Mouse (Mus musculus) limb, embryonic 13.5 days (tissue): ENCODE results near the gene Mecom. TPM values are rescaled to one million over a fixed set of nuclear protein-coding genes. Genes with fewer than 3 reads are reported as not detected.

Source experiments
- ATAC-seq: fragments of 200-750 bp; cut with Nextera tagmentation; 2 replicates; pipeline ENCODE4 v1.8.0; 2017; ENCODE audit warnings: low read depth, moderate number of reproducible peaks, moderate TSS enrichment; ENCODE audit not compliant: low FRiP score
- H3K27ac ChIP-seq: fragments of 300-500 bp; sonication (generic); 2 replicates; pipeline ENCODE4 v1.5.1; 2015; ENCODE audit warnings: inconsistent platforms, mild to moderate bottlenecking, moderate library complexity
- H3K27me3 ChIP-seq: fragments of 300-500 bp; sonication (generic); 2 replicates; pipeline ENCODE4 v1.6.1; 2015; ENCODE audit warnings: mild to moderate bottlenecking, inconsistent platforms
- H3K36me3 ChIP-seq: fragments of 300-500 bp; sonication (generic); 2 replicates; pipeline ENCODE4 v1.6.1; 2015; ENCODE audit warnings: inconsistent platforms, mild to moderate bottlenecking, moderate library complexity
- H3K4me1 ChIP-seq: fragments of 300-500 bp; sonication (generic); 2 replicates; pipeline ENCODE4 v1.6.1; 2015; ENCODE audit warnings: inconsistent platforms
- H3K4me2 ChIP-seq: fragments of 300-500 bp; sonication (generic); replicated peaks from 2 replicates; pipeline ENCODE4 v1.6.1; 2015; ENCODE audit warnings: inconsistent platforms, mild to moderate bottlenecking, moderate library complexity
- H3K4me3 ChIP-seq: fragments of 300-500 bp; sonication (generic); 2 replicates; pipeline ENCODE4 v1.5.1; 2015; ENCODE audit warnings: moderate library complexity, mild to moderate bottlenecking, inconsistent platforms
- H3K9ac ChIP-seq: fragments of 300-500 bp; sonication (generic); 2 replicates; pipeline ENCODE4 v1.6.1; 2015; ENCODE audit warnings: mild to moderate bottlenecking, inconsistent platforms
- H3K9me3 ChIP-seq: fragments of 300-500 bp; sonication (generic); 2 replicates; pipeline ENCODE4 v1.6.1; 2016; ENCODE audit warnings: inconsistent platforms
- WGBS: fragments of 180-500 bp; shearing (Covaris S2); methylation state at CpG from one replicate; pipeline ENCODE4 v1.1.7; 2015; 5-methylcytosine and 5-hydroxymethylcytosine counted together
- polyA plus RNA-seq: library from polyadenylated mRNA; unstranded; fragments of >200 nt; fragmentation: Nextera tagmentation; extraction: Ambion mirVana; gene quantifications from 2 replicates; pipeline ENCODE4 v1.2.1, GENCODE M21; 2015

Mecom gene
- polyA plus RNA-seq, 1 experiment from 2014 or later: 90.7 TPM

DNA sequence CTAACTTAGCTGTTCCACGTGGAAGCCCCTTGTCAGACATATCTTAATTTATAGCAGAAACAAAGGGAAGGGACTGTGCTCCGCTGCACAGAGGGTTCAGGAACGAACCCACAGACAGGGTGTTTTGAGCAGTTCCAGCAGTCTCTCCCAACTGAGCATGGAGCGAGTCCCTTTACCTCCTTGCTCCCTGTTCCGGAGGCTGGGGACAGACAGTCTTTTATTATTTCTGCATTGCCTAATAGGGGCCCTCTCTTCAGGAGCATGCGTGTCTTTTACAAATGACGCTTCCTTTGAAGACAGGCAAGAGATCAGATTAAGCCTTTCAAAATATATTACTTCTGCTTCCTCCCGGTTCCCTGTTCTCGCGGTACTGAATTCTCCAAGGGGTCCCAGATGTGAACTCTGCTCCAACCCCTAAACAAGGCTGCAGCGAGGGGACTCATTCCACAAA is 403.8 kb downstream of the Mecom start:
- H3K36me3 ChIP-seq: no peaks in the 10 kb centered on the region
- H3K27ac ChIP-seq: peak overlapping the region; percentile 44; the same call in 1 of the 2 replicates
- H3K9me3 ChIP-seq: no peaks in the 10 kb centered on the region
- no peak for ATAC-seq
- no peak overlapping the region for H3K9ac ChIP-seq
- H3K27me3 ChIP-seq: no peaks in the 10 kb centered on the region
- H3K4me3 ChIP-seq: no peak overlapping the region
- WGBS: 24% methylated on average over 11 of the region's 11 CpGs
- H3K4me1 ChIP-seq: peaks cover 34% of the 10 kb centered on the region
- peak overlapping the region; percentile 14; the same call in 1 of the 2 replicates for H3K4me2 ChIP-seq

DNA sequence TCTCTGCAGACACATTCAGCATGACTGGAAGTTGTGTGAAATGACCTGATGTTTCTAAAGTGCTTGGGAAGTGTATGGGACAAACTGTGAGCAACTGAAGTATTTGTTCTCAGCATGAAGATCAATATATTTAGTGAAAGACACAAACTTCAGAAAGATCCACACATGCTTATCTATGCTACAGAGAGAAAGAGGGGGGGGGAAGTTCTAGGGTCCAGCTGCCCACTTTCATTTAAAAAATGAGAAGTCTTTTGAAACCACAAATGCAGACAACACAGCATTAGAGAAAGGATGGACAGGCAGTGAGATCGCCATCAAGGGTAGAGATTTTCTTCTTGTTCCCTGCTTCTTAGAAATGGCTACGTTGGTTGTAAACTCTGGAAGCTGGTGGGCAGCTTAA is 404.4 kb downstream of the Mecom start:
- Histone ChIP-seq H3K27me3 (no peaks in the 10 kb centered on the region), H3K4me2 (peak overlapping the region; percentile 14; the same call in 1 of the 2 replicates), H3K4me3 (no peak overlapping the region), H3K4me1 (peaks cover 40% of the 10 kb centered on the region), H3K9me3 (no peaks in the 10 kb centered on the region), H3K36me3 (no peaks in the 10 kb centered on the region), H3K9ac (no peak overlapping the region), H3K27ac (no peak overlapping the region)
- no peak for ATAC-seq
- WGBS: 85% methylated on average over 2 of the region's 2 CpGs

DNA sequence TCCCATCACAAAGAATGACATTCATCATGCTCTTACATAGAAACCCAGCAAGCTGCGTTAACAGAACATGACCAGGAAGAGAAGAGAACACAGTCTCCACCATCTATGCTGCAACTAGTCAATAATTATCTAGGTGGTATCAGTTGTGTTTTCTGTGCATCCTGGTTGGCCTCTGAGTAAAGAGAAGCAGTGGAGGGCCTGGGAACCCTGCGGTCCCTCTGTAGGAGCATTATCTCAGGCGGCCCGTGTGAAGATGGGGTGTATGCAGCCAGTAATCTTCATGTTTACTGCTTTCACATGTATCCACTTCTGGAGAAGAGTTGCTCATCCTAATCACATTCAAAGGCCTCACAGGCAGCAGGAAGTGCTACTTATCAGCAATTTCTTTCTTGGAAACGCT is 407.5 kb downstream of the Mecom start:
- Histone ChIP-seq H3K27me3 (no peaks in the 10 kb centered on the region), H3K27ac (no peak overlapping the region)
- WGBS: 73% methylated on average over 5 of the region's 5 CpGs

DNA sequence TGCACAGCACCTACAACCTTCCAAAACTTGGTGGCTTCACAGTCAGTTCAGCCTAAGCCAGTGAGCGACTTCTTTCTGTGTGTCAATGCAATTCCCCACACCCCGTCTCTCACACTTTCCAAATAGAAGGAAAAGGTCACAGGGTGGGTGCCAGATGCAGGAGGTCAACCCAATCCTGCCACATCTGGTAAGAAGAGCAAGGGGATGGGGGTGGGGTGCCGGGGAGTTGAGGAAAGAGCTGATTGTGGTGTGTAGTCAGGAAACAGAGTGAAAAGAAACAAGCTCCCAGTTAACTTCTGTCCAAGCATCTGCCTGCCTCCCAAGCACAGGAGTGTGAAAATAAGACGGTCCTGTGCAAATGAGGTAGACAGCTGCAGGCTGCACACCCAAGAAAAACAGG is 408.1 kb downstream of the Mecom start:
- Histone ChIP-seq H3K36me3 (no peaks in the 10 kb centered on the region), H3K27ac (peak overlapping the region; percentile 79; the same call in 1 of the 2 replicates), H3K9ac (no peak overlapping the region), H3K4me2 (no peak overlapping the region), H3K4me1 (peaks cover 39% of the 10 kb centered on the region), H3K9me3 (no peaks in the 10 kb centered on the region), H3K4me3 (no peak overlapping the region), H3K27me3 (no peaks in the 10 kb centered on the region)
- WGBS: 33% methylated on average over 4 of the region's 4 CpGs
- no peak for ATAC-seq

More for the DNA sequence above, 407.5 kb downstream of the Mecom start:
- H3K36me3 ChIP-seq: no peaks in the 10 kb centered on the region
- ATAC-seq: no peak
- peaks cover 45% of the 10 kb centered on the region for H3K4me1 ChIP-seq
- no peak overlapping the region for H3K4me2 ChIP-seq
- H3K4me3 ChIP-seq: no peak overlapping the region
- no peak overlapping the region for H3K9ac ChIP-seq
- no peaks in the 10 kb centered on the region for H3K9me3 ChIP-seq

DNA sequence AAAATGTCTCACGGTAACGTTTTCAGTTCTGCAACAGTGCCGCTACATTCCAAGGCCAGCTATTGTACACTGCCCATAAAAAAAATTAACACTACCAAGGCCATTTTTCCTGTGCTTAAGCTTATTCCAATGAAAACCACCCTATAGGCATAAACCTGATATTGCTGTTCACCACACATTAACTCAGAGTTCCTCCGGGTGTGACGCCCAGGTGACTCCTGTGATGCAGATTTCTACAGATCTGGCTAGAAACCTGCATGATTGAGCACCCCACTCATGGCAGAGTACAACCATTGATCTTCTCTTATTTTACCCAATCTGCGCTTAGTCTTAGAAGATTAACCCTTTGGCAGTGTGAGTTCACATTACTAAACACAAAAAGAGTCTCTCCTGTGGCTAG is 409.2 kb downstream of the Mecom start:
- no peak overlapping the region for H3K4me3 ChIP-seq
- WGBS: 41% methylated on average over 6 of the region's 6 CpGs
- H3K4me2 ChIP-seq: 0 out of 2 replicates have a peak overlapping the region, but pooled peaks have one; percentile 5
- 0 out of 2 replicates have a peak, but pooled peaks have one; percentile 36 for ATAC-seq
- no peaks in the 10 kb centered on the region for H3K9me3 ChIP-seq
- peak overlapping the region; percentile 79 for H3K27ac ChIP-seq
- no peaks in the 10 kb centered on the region for H3K36me3 ChIP-seq
- H3K27me3 ChIP-seq: no peaks in the 10 kb centered on the region
- no peak overlapping the region for H3K9ac ChIP-seq
- H3K4me1 ChIP-seq: peaks cover 28% of the 10 kb centered on the region

DNA sequence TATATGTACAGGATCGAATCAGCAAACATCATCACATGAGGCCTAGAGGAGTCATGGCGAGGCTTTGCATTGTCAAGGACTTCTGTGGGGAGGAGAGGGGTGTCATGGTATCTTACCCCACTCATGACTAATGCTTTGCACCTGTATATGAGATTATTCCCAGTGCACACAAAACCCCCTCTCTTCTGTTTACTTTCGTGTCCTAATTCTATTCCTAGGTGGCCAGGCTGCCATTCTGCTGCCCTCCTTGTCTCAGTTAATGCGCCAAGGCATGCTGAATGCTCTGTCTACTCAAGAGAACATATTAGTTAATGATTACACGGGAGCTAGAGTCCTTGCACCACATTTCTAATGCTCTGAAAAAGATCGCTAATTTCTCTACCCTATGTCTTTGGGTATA is 412.0 kb downstream of the Mecom start:
- 89% methylated on average over 6 of the region's 6 CpGs for WGBS
- Histone ChIP-seq H3K4me2 (no peak overlapping the region), H3K4me1 (peaks cover 31% of the 10 kb centered on the region), H3K4me3 (no peak overlapping the region), H3K27ac (no peak overlapping the region), H3K27me3 (no peaks in the 10 kb centered on the region), H3K36me3 (no peaks in the 10 kb centered on the region), H3K9ac (no peak overlapping the region), H3K9me3 (no peaks in the 10 kb centered on the region)
- ATAC-seq: no peak

DNA sequence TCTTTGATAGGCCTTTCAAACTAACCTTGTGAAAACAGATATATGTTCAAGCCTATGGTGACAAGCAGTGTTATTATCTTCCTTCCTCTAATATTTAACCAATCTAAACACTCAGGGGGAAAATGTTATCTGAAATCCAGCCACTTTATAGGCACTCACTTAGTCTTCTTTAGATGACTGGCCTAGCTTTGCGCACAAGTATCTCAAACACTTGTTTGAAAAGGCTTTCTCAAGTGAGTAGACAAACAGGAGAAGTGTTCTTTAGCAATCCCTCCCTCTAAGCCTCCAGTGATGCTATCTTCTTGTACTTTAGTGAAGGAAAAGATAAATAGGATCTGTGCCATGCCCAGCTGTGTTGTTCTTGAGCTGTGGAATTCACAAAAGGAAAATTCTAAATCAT is 412.7 kb downstream of the Mecom start:
- no peaks in the 10 kb centered on the region for H3K9me3 ChIP-seq
- 91% methylated on average over 1 of the region's 1 CpGs for WGBS

DNA sequence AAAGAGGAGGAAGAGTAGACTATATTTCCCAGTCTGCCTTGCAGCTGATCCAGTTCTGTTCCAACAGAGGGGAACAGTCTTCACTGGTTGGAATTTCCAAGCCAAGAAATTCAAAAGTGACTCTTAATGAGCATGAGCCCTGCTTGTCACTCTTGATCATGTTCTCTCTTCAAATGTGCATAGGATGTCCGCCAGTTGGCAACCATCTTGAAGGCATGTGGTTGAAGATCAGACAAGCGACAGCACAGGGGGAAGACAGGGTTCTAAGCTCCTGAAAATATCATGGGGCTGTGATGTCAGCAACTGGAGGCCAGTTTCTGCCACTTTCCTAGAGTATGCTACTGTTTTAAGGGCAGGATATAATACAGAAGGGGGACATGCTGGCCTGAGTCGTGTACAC is 414.8 kb downstream of the Mecom start:
- 87% methylated on average over 3 of the region's 3 CpGs for WGBS
- peaks cover 15% of the 10 kb centered on the region for H3K4me1 ChIP-seq
- H3K36me3 ChIP-seq: no peaks in the 10 kb centered on the region
- no peak overlapping the region for H3K4me2 ChIP-seq
- H3K27ac ChIP-seq: no peak overlapping the region
- H3K4me3 ChIP-seq: no peak overlapping the region
- ATAC-seq: no peak
- H3K9ac ChIP-seq: no peak overlapping the region
- H3K9me3 ChIP-seq: no peaks in the 10 kb centered on the region
- no peaks in the 10 kb centered on the region for H3K27me3 ChIP-seq

More for the DNA sequence above, 412.7 kb downstream of the Mecom start:
- Histone ChIP-seq H3K36me3 (no peaks in the 10 kb centered on the region), H3K27me3 (no peaks in the 10 kb centered on the region), H3K4me3 (no peak overlapping the region), H3K4me1 (peaks cover 30% of the 10 kb centered on the region), H3K9ac (no peak overlapping the region), H3K27ac (no peak overlapping the region), H3K4me2 (no peak overlapping the region)
- ATAC-seq: no peak

DNA sequence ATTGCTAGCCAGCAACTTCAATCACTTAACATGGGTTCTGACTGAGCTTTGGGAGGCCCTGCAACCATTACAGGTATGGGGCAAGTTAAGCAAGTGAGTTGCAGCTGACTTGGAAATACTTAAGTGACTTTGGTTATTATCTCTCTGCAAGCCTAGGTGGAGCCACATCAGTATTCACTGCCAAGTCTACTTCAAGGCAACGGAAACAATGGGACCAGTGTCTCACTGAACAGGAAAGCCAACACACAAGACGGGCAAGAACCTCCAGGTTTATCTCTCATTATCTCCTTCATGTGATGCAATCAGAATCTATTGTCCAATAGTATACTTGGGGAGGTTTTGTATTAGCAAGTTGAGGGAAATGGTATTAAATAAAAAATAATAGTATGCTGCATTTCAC is 415.4 kb downstream of the Mecom start:
- Histone ChIP-seq H3K27ac (no peak overlapping the region), H3K9me3 (no peaks in the 10 kb centered on the region), H3K36me3 (no peaks in the 10 kb centered on the region), H3K27me3 (no peaks in the 10 kb centered on the region), H3K4me1 (peaks cover 14% of the 10 kb centered on the region), H3K4me3 (no peak overlapping the region), H3K9ac (no peak overlapping the region), H3K4me2 (no peak overlapping the region)
- no peak for ATAC-seq
- 88% methylated on average over 2 of the region's 2 CpGs for WGBS

DNA sequence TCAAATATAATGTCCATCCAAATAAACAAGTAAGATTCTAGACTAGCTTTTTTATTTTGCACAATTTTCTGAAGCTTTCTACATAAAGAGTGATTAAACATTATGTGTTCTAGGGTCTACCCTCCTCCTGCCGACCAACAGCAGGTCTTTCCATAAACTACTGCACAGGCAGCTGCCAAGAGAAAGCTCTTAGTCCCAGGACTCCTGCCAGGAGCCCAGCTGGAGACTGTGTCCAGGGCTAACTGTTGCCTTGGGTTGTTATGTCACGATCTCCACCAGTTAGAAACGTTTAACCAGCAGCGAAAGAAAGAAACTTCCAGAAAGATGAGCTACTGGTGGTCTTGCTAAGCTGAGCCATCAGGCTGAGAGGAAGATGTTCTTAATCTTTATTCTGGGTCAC is 417.3 kb downstream of the Mecom start:
- no peak for ATAC-seq
- H3K4me3 ChIP-seq: no peak overlapping the region
- peaks cover 14% of the 10 kb centered on the region for H3K4me1 ChIP-seq
- H3K27me3 ChIP-seq: no peaks in the 10 kb centered on the region
- H3K9ac ChIP-seq: no peak overlapping the region
- no peak overlapping the region for H3K4me2 ChIP-seq
- WGBS: 32% methylated on average over 4 of the region's 4 CpGs
- no peak overlapping the region for H3K27ac ChIP-seq
- no peaks in the 10 kb centered on the region for H3K36me3 ChIP-seq
- no peaks in the 10 kb centered on the region for H3K9me3 ChIP-seq

DNA sequence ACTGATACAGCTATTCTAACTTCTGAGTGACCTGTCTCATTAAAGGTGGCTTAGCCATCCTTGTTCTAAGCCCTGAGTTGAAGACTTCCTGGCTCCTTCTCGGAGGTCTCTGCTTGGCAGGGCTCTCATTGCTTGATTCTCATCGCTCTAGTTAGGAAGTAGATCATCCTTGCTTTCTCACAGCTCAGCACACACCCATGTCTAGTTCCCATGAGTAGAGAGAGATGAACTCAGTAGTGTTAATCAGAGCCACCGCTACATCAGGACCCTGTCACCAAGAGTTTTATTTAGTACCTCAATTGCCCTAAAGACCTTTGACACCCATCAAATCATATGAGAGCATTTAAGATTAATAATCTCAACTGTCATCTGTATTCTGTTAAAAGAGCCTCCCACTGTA is 425.2 kb downstream of the Mecom start:
- Histone ChIP-seq H3K27ac (no peak overlapping the region), H3K4me2 (no peak overlapping the region), H3K9me3 (no peaks in the 10 kb centered on the region), H3K4me1 (peaks cover 7% of the 10 kb centered on the region), H3K36me3 (no peaks in the 10 kb centered on the region), H3K27me3 (no peaks in the 10 kb centered on the region), H3K9ac (no peak overlapping the region), H3K4me3 (no peak overlapping the region)
- no peak for ATAC-seq
- WGBS: 88% methylated on average over 3 of the region's 3 CpGs

DNA sequence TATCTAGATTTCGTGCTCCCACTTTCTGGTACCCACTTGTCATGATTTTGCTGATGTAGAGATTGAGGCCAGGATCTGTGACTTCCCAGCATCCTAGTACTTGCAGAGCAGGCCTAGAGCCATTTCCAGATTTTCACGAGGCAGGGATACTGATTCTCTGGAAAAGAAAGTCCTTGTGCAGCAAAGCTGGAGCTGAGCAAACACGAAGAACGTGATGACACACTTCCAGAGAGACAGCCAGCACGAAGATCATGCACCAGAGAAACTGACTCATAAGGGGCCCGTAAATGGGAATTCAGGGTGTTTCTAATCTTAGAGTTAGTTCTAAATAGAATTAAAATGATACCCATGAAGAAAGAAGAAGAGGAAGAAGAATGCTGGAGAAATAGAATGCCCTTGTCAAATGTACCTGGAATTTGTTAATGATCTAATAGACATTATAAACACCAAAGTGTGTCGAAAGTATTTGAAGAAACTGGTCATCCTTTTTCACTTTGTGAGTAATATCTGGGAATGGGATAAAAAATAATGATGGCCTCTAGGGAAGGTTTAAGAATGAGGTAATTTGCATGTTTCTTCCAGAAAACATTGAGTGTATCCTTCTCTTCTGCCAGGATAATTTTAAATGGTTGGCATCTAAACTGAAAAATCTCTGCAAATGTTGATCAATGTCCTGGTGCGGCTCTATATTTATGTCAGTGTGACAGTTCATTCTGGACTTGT is 426.9 kb downstream of the Mecom start:
- Histone ChIP-seq H3K9me3 (no peaks in the 10 kb centered on the region), H3K4me1 (peaks cover 15% of the 10 kb centered on the region), H3K4me3 (no peak overlapping the region), H3K27ac (no peak overlapping the region), H3K9ac (no peak overlapping the region), H3K27me3 (no peaks in the 10 kb centered on the region), H3K4me2 (no peak overlapping the region), H3K36me3 (no peaks in the 10 kb centered on the region)
- no peak for ATAC-seq
- WGBS: 87% methylated on average over 8 of the region's 8 CpGs
